In genomic region chr3:86810908-86811307, GRCm38 (mm10) we compare ENCODE assay signal across 21 mouse cellular contexts.
"Had no signal": no experiment of that assay in that cellular context is flagged by ENCODE, and none has a peak within 500 bp of the region (broad histone marks: within the 10 kb centered on the region; RNA-seq: fewer than 3 reads in every experiment).

No protein-coding gene starts in this region.

- H3K27me3 ChIP-seq: heart, embryonic 12.5 days; hindbrain, embryonic 12.5 days; limb, embryonic 13.5 days; limb, embryonic 15.5 days; liver, embryonic 12.5 days had no signal

- H3K9me3 ChIP-seq: heart, embryonic 10.5 days; heart, embryonic 12.5 days; hindbrain, embryonic 10.5 days; hindbrain, embryonic 12.5 days; limb, embryonic 13.5 days; limb, embryonic 15.5 days; liver, embryonic 12.5 days had no signal

- H3K9ac ChIP-seq: heart, embryonic 12.5 days; hindbrain, embryonic 12.5 days; limb, embryonic 13.5 days; limb, embryonic 15.5 days; liver, embryonic 12.5 days; liver, embryonic 14.5 days had no signal

- DNase-seq: gastrocnemius, adult 2 months; gastrocnemius, postnatal 10 days; gastrocnemius, postnatal 25 days; heart, adult 18-20 months; heart, postnatal 10 days; heart, postnatal 4 days; kidney, adult 18-20 months; kidney, adult 8-10 months; kidney, postnatal 10 days; kidney, postnatal 25 days; kidney, postnatal 4 days; left cerebral cortex, postnatal 4 days had no signal

- H3K36me3 ChIP-seq: heart, embryonic 10.5 days; heart, embryonic 12.5 days; limb, embryonic 13.5 days; limb, embryonic 15.5 days; liver, embryonic 12.5 days had no signal

- H3K27ac ChIP-seq: gastrocnemius, adult 2 months; heart, embryonic 10.5 days; hindbrain, embryonic 10.5 days; hindbrain, embryonic 12.5 days; limb, embryonic 13.5 days; limb, embryonic 15.5 days; liver, embryonic 12.5 days; liver, embryonic 14.5 days had no signal

- ATAC-seq: inflammation-experienced regulatory T-cells, adult 6 months; liver, embryonic 12.5 days had no signal

- H3K4me1 ChIP-seq: hindbrain, embryonic 10.5 days; liver, embryonic 12.5 days had no signal

- H3K4me3 ChIP-seq: gastrocnemius, adult 2 months; heart, embryonic 10.5 days; heart, embryonic 12.5 days; hindbrain, embryonic 10.5 days; hindbrain, embryonic 12.5 days; limb, embryonic 13.5 days; limb, embryonic 15.5 days; liver, embryonic 12.5 days had no signal

- H3K4me2 ChIP-seq: heart, embryonic 12.5 days; hindbrain, embryonic 12.5 days; limb, embryonic 13.5 days; limb, embryonic 15.5 days; liver, embryonic 12.5 days had no signal
